ENCODE assay signal across 9 mouse cellular contexts in the genomic region with DNA sequence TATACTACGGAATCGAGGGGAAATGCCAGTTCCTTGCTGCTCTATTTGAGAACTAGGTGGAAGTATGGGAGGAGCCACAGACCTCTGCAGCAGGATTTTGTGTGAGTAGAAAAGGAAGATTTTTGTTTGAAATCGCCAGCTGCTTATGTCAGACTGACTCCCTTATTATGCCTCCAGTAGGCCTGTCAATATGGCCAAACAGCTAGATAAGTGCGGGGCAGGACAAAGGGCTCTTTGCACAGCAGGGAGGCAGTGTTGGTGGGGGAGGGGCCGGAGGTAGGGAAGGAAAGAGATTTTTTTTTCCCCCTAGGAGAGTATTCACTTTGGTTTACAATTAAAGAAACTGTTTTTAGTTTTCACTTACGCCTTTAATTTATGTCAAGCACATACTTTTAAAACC. TPM values are rescaled to one million over a fixed set of nuclear protein-coding genes. Genes with fewer than 3 reads are reported as not detected.
A peak's percentile ranks its signal among the peaks of the same experiment; 100 is the strongest.
DNase-seq lines count a peak whose midpoint lies in the region; ATAC-seq lines count a peak whose summit lies in the region.
"Had no signal": no experiment of that assay in that cellular context is flagged by ENCODE, and none has a peak within 500 bp of the region (broad histone marks: within the 10 kb centered on the region; RNA-seq: fewer than 3 reads in every experiment).

No protein-coding gene starts in this region.

- H3K4me2 ChIP-seq in kidney, embryonic 15.5 days = peak overlapping the region; percentile 32
- H3K4me2 ChIP-seq in midbrain, embryonic 14.5 days (ENCODE audit: low read length) = peak overlapping the region; percentile 48

- peak; percentile 27 to 29 for DNase-seq in cerebellum, adult 18-20 months
- no peak for DNase-seq in cerebellum, adult 11-12 months
- DNase-seq in thymus, postnatal 4 days = peak; percentile 17
- no peak for DNase-seq in thymus, postnatal 36 days
- DNase-seq in midbrain, embryonic 14.5 days = peak; percentile 67
- DNase-seq in urinary bladder, postnatal 36 days (ENCODE audit: low spot score in 2 of 2) = no peak
- no peak for DNase-seq in spleen, postnatal 10 days (ENCODE audit: low spot score in 2 of 2)

- H3K36me3 ChIP-seq in kidney, embryonic 15.5 days = 0 out of 2 replicates have a peak, but pooled peaks cover 2% of the 10 kb centered on the region
- H3K36me3 ChIP-seq in midbrain, embryonic 14.5 days (ENCODE audit: control insufficient read depth, insufficient read depth, low read length) = no peaks in the 10 kb centered on the region

- H3K27me3 ChIP-seq in kidney, embryonic 15.5 days = no peaks in the 10 kb centered on the region
- no peaks in the 10 kb centered on the region for H3K27me3 ChIP-seq in midbrain, embryonic 14.5 days (ENCODE audit: control insufficient read depth, insufficient read depth, low read length)

- H3K9ac ChIP-seq in kidney, embryonic 15.5 days = 0 out of 2 replicates have a peak overlapping the region, but pooled peaks have one; percentile 14
- H3K9ac ChIP-seq in midbrain, embryonic 14.5 days (replicated peaks; ENCODE audit: low read length) = peak overlapping the region; percentile 40; the same call in 1 of the 2 replicates

- ATAC-seq in kidney, embryonic 15.5 days (replicated peaks; ENCODE audit: low FRiP score) = no peak
- no peak for ATAC-seq in midbrain, embryonic 14.5 days (ENCODE audit: low FRiP score, low TSS enrichment)

- H3K27ac ChIP-seq in kidney, embryonic 15.5 days = peak overlapping the region; percentile 48
- H3K27ac ChIP-seq in midbrain, embryonic 14.5 days (replicated peaks; ENCODE audit: low read depth, low read length) = peak overlapping the region; percentile 78
- H3K27ac ChIP-seq: macrophage had no signal

- 18% methylated on average over 6 of the region's 6 CpGs for WGBS in kidney, embryonic 15.5 days
- 10% methylated on average over 6 of the region's 6 CpGs for WGBS in midbrain, embryonic 14.5 days

- H3K9me3 ChIP-seq in kidney, embryonic 15.5 days (replicated peaks) = no peaks in the 10 kb centered on the region
- H3K9me3 ChIP-seq in midbrain, embryonic 14.5 days (ENCODE audit: control insufficient read depth, low read length) = no peaks in the 10 kb centered on the region

- H3K4me3 ChIP-seq in kidney, embryonic 15.5 days (replicated peaks) = 0 out of 2 replicates have a peak overlapping the region, but pooled peaks have one; percentile 4
- H3K4me3 ChIP-seq in midbrain, embryonic 14.5 days (replicated peaks; ENCODE audit: low read depth, low read length) = no peak overlapping the region

- peaks cover 31% of the 10 kb centered on the region for H3K4me1 ChIP-seq in kidney, embryonic 15.5 days
- peaks cover 42% of the 10 kb centered on the region for H3K4me1 ChIP-seq in midbrain, embryonic 14.5 days (ENCODE audit: control insufficient read depth, insufficient read depth, low read length)

RNA-seq across cellular contexts. Expression of a gene that starts 5.1 kb away (rescaled TPM):
- 75.0 and 75.9 TPM in 2 replicates for polyA plus RNA-seq in kidney, embryonic 15.5 days (2015; fragmentation: Nextera tagmentation; extraction: Ambion mirVana)
- polyA plus RNA-seq in midbrain, embryonic 14.5 days (2014; fragmentation: Nextera tagmentation; extraction: Ambion mirVana) = 57.0 and 57.9 TPM in 2 replicates

RNA-seq across cellular contexts. Expression of a gene that starts 36.2 kb away (rescaled TPM):
- 46.6 and 47.0 TPM in 2 replicates for polyA plus RNA-seq in kidney, embryonic 15.5 days (2015; fragmentation: Nextera tagmentation; extraction: Ambion mirVana)
- 48.3 and 50.0 TPM in 2 replicates for polyA plus RNA-seq in midbrain, embryonic 14.5 days (2014; fragmentation: Nextera tagmentation; extraction: Ambion mirVana)

Comparison
In these comparisons a context has a peak if more than half of its experiments do, and no peak if none do; other contexts are left out.
1. DNase-seq: peak in cerebellum, adult 18-20 months (2 of 2), thymus, postnatal 4 days (single experiment) and midbrain, embryonic 14.5 days (single experiment); none in cerebellum, adult 11-12 months (single experiment), thymus, postnatal 36 days (0 of 2), urinary bladder, postnatal 36 days (0 of 2) and spleen, postnatal 10 days (0 of 2).